Mouse (Mus musculus): ENCODE measurements around the gene Tmem131l.

Tmem131l gene

GRCm38 (mm10) chr3:84015484-84016016, 24.4 kb downstream of the Tmem131l start:
- no peak for DNase-seq (ENCODE audit: low spot score in 2 of 2)

GRCm38 (mm10) chr3:84010995-84011663, 28.8 kb downstream of the Tmem131l start:
- no peak for DNase-seq (ENCODE audit: low spot score in 2 of 2)

GRCm38 (mm10) chr3:84005989-84006388, 34.0 kb downstream of the Tmem131l start:
- DNase-seq (ENCODE audit: low spot score in 2 of 2), result no peak

GRCm38 (mm10) chr3:84004330-84005090, 35.5 kb downstream of the Tmem131l start:
- DNase-seq (ENCODE audit: low spot score in 2 of 2), result no peak

- no peak for DNase-seq (ENCODE audit: low spot score in 2 of 2)
Observed at GRCm38 (mm10) chr3:84002433-84003090, 37.4 kb downstream of the Tmem131l start.

- DNase-seq (ENCODE audit: low spot score in 2 of 2), result no peak
Observed at GRCm38 (mm10) chr3:83997563-83997962, 42.4 kb downstream of the Tmem131l start.

GRCm38 (mm10) chr3:83997036-83997435, 42.9 kb downstream of the Tmem131l start:
- DNase-seq (ENCODE audit: low spot score in 2 of 2), result no peak

GRCm38 (mm10) chr3:83996086-83996485, 43.9 kb downstream of the Tmem131l start:
- no peak for DNase-seq (ENCODE audit: low spot score in 2 of 2)

GRCm38 (mm10) chr3:83995254-83995830, 44.6 kb downstream of the Tmem131l start:
- DNase-seq (ENCODE audit: low spot score in 2 of 2), result no peak

- DNase-seq (ENCODE audit: low spot score in 2 of 2), result no peak
Observed at GRCm38 (mm10) chr3:83994217-83994839, 45.6 kb downstream of the Tmem131l start.

GRCm38 (mm10) chr3:83993089-83993516, 46.9 kb downstream of the Tmem131l start:
- no peak for DNase-seq (ENCODE audit: low spot score in 2 of 2)

- DNase-seq (ENCODE audit: low spot score in 2 of 2), result no peak
Observed at GRCm38 (mm10) chr3:83991691-83992524, 48.1 kb downstream of the Tmem131l start.

GRCm38 (mm10) chr3:83988214-83988613, 51.8 kb downstream of the Tmem131l start:
- no peak for DNase-seq (ENCODE audit: low spot score in 2 of 2)

GRCm38 (mm10) chr3:83987533-83988112, 52.4 kb downstream of the Tmem131l start:
- no peak for DNase-seq (ENCODE audit: low spot score in 2 of 2)

GRCm38 (mm10) chr3:83986740-83987139, 53.2 kb downstream of the Tmem131l start:
- no peak for DNase-seq (ENCODE audit: low spot score in 2 of 2)

- DNase-seq (ENCODE audit: low spot score in 2 of 2), result no peak
Observed at GRCm38 (mm10) chr3:83985426-83985825, 54.5 kb downstream of the Tmem131l start.

- DNase-seq (ENCODE audit: low spot score in 2 of 2), result no peak
Observed at GRCm38 (mm10) chr3:83984379-83984778, 55.6 kb downstream of the Tmem131l start.

GRCm38 (mm10) chr3:83982821-83983220, 57.2 kb downstream of the Tmem131l start:
- DNase-seq (ENCODE audit: low spot score in 2 of 2), result no peak

GRCm38 (mm10) chr3:83980231-83980872, 59.6 kb downstream of the Tmem131l start:
- DNase-seq (ENCODE audit: low spot score in 2 of 2), result no peak

Data from frontal cortex, postnatal 25 days (tissue).